Mouse (Mus musculus) limb, embryonic 11.5 days (tissue): Measurements from ENCODE around the gene Adra1b. TPM values are rescaled to one million over a fixed set of nuclear protein-coding genes. Genes with fewer than 3 reads are reported as not detected.

Experiments
- ATAC-seq: fragments of 200-750 bp; cut with Nextera tagmentation; 2 replicates; pipeline ENCODE4 v1.8.0; 2017; ENCODE audit warnings: low read depth; ENCODE audit not compliant: insufficient number of reproducible peaks, low FRiP score, low TSS enrichment
- DNase-seq: peaks from one replicate; pipeline ENCODE4 v3.0.0-alpha.2; 2015; ENCODE audit warnings: low spot score
- H3K27ac ChIP-seq: fragments of 300-500 bp; sonication (generic); replicated peaks from 2 replicates; pipeline ENCODE4 v1.5.1; 2014; ENCODE audit warnings: low read depth, mild to moderate bottlenecking, low read length
- H3K27me3 ChIP-seq: fragments of 300-500 bp; sonication (generic); 2 replicates; pipeline ENCODE4 v1.6.1; 2014; ENCODE audit warnings: mild to moderate bottlenecking, low read length, mixed read lengths; ENCODE audit not compliant: control insufficient read depth, insufficient read depth
- H3K36me3 ChIP-seq: fragments of 300-500 bp; sonication (generic); 2 replicates; pipeline ENCODE4 v1.6.1; 2014; ENCODE audit warnings: mild to moderate bottlenecking, low read length, moderate library complexity, mixed read lengths; ENCODE audit not compliant: control insufficient read depth, insufficient read depth
- H3K4me1 ChIP-seq: fragments of 300-500 bp; sonication (generic); 2 replicates; pipeline ENCODE4 v1.6.1; 2014; ENCODE audit warnings: low read length, mixed read lengths; ENCODE audit not compliant: control insufficient read depth, insufficient read depth
- H3K4me2 ChIP-seq: fragments of 300-500 bp; sonication (generic); 2 replicates; pipeline ENCODE4 v1.6.1; 2014; ENCODE audit warnings: low read depth, mild to moderate bottlenecking, moderate library complexity; ENCODE audit not compliant: severe bottlenecking
- H3K4me3 ChIP-seq: fragments of 300-500 bp; sonication (generic); 2 replicates; pipeline ENCODE4 v1.5.1; 2014; ENCODE audit warnings: low read depth, low read length
- H3K9ac ChIP-seq: fragments of 300-500 bp; sonication (generic); 2 replicates; pipeline ENCODE4 v1.6.1; 2014; ENCODE audit warnings: mild to moderate bottlenecking, low read length
- H3K9me3 ChIP-seq: fragments of 300-500 bp; sonication (generic); 2 replicates; pipeline ENCODE4 v1.6.1; 2016; ENCODE audit warnings: low read length; ENCODE audit not compliant: control insufficient read depth
- WGBS: fragments of 180-500 bp; shearing (Covaris S2); extraction: QIAGEN DNeasy Blood & Tissue Kit; methylation state at CpG from one replicate; pipeline ENCODE4 v1.1.7; 2014; 5-methylcytosine and 5-hydroxymethylcytosine counted together
- polyA plus RNA-seq: library from polyadenylated mRNA; unstranded; fragments of >200 nt; fragmentation: Nextera tagmentation; extraction: Ambion mirVana; gene quantifications from 2 replicates; pipeline ENCODE4 v1.2.1, GENCODE M21; 2014

Gene Adra1b
- 0.08 and 0.17 TPM in 2 replicates for polyA plus RNA-seq

DNA sequence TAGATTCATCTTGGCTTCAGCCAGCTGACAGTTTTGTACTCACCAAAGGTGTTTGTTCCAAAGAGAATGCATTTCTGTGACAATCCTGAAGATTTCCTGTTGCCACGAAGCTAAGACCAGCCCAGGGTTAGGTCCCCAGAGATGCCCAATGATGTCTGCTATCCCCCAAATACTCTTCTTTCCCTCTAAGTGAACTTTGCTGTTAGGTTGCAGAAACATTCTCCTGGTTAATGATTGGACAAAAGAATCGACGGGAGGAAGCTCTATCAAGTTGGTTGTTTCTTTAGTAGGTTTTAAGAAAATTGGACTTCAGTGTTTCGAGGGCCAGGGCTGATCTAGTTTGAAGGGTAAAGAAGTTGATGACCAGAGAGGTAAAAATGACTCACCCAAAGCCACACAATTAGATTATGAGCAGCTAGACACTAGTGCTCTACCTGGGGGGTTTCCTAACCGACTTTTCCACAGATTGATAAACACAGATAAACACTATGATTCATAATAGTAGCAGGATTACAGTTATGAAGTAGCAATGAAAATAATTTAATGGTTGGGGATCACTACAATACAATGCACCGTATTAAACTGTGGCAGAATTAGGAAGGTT lies at the start of gene Adra1b:
Gene Adra1b, minus strand, starts transcription at position 160 of the 604 bp plus-strand sequence.
- no peaks in the 10 kb centered on the region for H3K36me3 ChIP-seq
- no peak within 1 kb of the TSS for H3K4me3 ChIP-seq
- H3K27ac ChIP-seq: no peak within 1 kb of the TSS
- no peak for ATAC-seq
- 90% methylated on average over 6 of the region's 6 CpGs for WGBS
- H3K4me2 ChIP-seq: no peak within 1 kb of the TSS
- H3K4me1 ChIP-seq: no peaks in the 10 kb centered on the region
- H3K27me3 ChIP-seq: no peaks in the 10 kb centered on the region
- no peak within 1 kb of the TSS for H3K9ac ChIP-seq
- no peak for DNase-seq
- H3K9me3 ChIP-seq: no peaks in the 10 kb centered on the region

DNA sequence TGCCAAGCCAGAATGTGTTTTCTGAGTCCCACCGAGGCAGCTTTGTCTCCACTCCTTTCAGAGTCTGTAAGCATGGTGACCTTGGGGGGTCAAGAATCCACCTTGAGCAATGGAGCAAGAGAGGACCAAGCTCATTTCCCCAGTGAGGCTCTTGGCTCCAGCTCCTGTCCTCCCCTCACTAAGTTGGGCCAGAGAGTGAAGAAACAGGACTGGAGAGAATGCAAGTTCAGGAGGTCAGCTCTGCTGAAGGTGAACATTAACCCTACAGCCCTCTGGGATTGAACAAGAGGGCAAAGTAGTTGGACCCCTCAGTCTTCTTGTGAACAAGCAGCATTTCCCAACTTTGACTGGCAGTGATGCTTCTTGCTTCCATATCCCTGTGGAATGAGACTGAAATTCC lies 49.3 kb upstream of the Adra1b start:
- no peak overlapping the region for H3K4me3 ChIP-seq
- no peak for ATAC-seq
- DNase-seq: no peak
- no peaks in the 10 kb centered on the region for H3K9me3 ChIP-seq
- no peak overlapping the region for H3K4me2 ChIP-seq
- H3K27ac ChIP-seq: no peak overlapping the region
- H3K36me3 ChIP-seq: no peaks in the 10 kb centered on the region
- 95% methylated on average over 1 of the region's 1 CpGs for WGBS
- no peak overlapping the region for H3K9ac ChIP-seq
- H3K4me1 ChIP-seq: no peaks in the 10 kb centered on the region
- H3K27me3 ChIP-seq: no peaks in the 10 kb centered on the region

DNA sequence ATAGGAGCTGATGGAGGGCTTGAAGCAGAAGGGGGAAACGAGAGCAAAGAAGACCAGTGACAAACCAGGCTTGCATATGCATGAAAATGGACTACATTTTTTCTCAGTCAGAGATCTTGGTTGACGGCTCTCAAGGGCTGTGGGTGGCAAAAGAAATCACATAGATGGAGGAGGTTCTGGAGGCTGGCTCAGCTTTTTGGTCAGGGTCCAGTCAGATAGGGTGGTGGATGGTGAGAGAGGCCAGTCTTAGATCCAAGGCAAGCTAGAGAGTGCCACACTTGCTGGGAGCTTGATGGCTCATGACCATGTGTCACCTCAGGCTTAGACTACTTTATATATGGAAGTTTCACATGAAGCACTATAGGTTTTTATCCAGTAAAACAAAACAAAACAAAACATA lies 42.8 kb upstream of the Adra1b start:
- 82% methylated on average over 2 of the region's 2 CpGs for WGBS
- DNase-seq (no peak), ATAC-seq (no peak)
- Histone ChIP-seq H3K36me3 (no peaks in the 10 kb centered on the region), H3K4me1 (no peaks in the 10 kb centered on the region), H3K9me3 (no peaks in the 10 kb centered on the region), H3K27ac (no peak overlapping the region), H3K4me3 (no peak overlapping the region), H3K27me3 (no peaks in the 10 kb centered on the region), H3K4me2 (no peak overlapping the region), H3K9ac (no peak overlapping the region)

DNA sequence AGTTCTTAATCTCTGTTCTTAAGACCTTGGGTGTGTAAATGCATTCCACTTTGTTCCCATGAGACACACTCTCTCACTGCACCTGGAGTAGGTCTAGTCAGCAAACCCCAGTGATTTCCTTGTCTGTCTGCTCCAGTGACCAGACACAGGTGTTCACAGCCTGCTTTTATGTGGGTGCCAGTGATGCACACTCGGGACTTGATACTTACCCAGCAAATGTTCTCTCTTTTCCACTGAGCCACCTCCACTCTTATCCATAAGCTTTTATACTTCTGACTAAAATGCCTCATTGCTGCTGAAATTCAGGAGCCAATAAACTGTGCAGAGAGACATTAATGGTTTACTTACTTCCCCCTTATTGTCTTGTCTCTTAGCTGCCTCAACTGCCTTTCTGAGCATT lies 42.2 kb upstream of the Adra1b start:
- H3K36me3 ChIP-seq: no peaks in the 10 kb centered on the region
- H3K9me3 ChIP-seq: no peaks in the 10 kb centered on the region
- H3K9ac ChIP-seq: no peak overlapping the region
- 59% methylated on average over 1 of the region's 1 CpGs for WGBS
- no peak for DNase-seq
- H3K4me1 ChIP-seq: no peaks in the 10 kb centered on the region
- H3K27me3 ChIP-seq: no peaks in the 10 kb centered on the region
- H3K4me2 ChIP-seq: no peak overlapping the region
- ATAC-seq: no peak
- no peak overlapping the region for H3K4me3 ChIP-seq
- H3K27ac ChIP-seq: no peak overlapping the region

DNA sequence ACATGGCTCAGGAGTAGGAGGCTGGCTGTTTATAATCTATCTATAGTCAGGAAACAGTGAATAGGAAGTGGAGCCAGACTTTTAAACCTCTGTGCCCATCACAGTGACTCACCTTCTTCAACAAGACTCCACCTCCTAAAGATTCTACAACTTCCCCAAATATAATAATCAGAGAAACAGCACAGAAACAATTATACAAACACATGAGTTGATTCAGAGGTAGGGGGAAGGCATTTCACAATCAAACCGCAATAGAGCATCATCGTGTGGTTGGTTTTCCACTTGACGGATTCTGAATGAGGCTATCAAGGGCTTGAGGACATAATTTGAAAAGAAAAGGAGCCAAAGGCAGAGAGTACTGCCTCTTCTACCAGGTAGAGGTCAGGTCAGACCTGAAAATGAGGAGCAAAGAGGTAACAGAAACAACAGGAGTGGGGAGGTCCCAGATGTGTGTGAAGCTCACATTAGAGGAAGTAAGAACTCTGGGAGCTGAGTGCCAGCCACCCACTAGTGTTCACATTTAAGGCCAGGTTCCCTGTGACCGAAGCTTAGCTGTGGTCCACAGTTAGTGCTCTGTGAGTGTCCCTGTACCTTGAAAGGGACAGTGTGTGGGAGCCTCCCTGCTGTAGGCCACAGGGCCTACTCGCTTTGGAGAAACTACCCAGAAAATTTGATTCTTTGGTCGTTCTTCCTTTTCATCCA lies 39.6 kb upstream of the Adra1b start:
- Histone ChIP-seq H3K27me3 (no peaks in the 10 kb centered on the region), H3K27ac (no peak overlapping the region), H3K4me3 (no peak overlapping the region), H3K4me2 (no peak overlapping the region), H3K4me1 (no peaks in the 10 kb centered on the region), H3K9ac (no peak overlapping the region), H3K9me3 (no peaks in the 10 kb centered on the region), H3K36me3 (no peaks in the 10 kb centered on the region)
- DNase-seq (no peak), ATAC-seq (no peak)
- 89% methylated on average over 6 of the region's 6 CpGs for WGBS

DNA sequence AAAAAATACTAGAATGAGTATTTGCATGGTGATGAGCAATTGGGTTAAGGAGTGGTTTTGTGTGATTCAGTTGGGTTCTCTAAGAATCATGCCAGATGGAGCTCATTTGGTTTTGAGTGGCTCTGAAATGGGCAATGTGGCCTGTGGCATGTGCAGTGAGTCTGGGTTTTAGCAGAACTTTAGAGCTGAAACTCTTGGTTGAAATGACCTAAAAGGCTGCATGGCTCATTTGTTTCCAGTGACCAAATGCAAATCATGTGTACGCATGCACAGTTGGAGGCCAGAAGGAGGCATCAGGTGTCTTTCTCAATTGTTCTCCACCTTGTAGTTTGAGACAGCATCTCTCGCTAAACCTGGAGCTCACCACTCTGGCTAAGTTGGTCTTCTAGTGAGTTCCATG lies 35.0 kb upstream of the Adra1b start:
- Histone ChIP-seq H3K36me3 (no peaks in the 10 kb centered on the region), H3K4me3 (no peak overlapping the region), H3K9me3 (no peaks in the 10 kb centered on the region), H3K4me2 (no peak overlapping the region), H3K4me1 (no peaks in the 10 kb centered on the region), H3K27me3 (no peaks in the 10 kb centered on the region), H3K9ac (no peak overlapping the region), H3K27ac (no peak overlapping the region)
- ATAC-seq (no peak), DNase-seq (no peak)
- 92% methylated on average over 2 of the region's 2 CpGs for WGBS

DNA sequence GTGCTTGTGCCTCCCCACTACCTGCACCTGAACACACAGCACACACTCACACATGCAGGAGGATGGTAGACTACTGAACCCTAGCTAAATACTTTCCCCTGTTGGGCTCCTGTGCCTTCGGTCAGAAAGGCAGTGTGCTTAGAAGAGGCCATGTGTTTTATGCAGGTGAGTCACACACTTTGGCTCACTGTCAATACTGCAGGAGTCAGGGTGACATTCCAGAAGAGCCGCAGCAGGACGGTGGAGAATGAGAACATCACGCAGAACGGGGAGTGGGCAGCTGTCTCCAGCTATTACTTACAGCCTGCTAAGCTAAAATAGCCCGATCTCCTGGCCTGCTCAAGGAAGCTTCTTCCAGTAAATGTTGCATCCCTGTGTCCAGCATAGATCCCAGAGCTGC lies 32.5 kb upstream of the Adra1b start:
- no peak overlapping the region for H3K4me2 ChIP-seq
- WGBS: 75% methylated on average over 6 of the region's 6 CpGs

DNA sequence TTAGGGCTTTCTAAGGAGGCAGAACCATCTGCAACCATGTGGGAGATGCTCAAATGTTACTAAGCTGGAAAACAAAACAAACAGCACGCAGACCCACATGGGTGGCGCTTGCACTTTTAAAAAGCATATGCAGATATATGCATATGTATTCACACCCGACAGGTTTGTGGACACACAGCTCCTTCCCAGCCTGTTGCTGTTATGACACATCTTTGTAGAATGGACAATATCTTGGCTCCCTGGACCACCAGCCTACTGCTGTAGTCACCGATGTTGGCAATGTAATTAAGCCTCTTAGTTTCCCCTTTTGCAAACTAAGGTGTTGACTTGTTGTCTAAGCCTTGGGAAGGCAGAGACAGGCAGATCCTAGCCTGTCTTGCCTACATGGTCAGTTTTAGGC lies 32.0 kb upstream of the Adra1b start:
- no peak for ATAC-seq
- Histone ChIP-seq H3K4me1 (no peaks in the 10 kb centered on the region), H3K4me3 (no peak overlapping the region)

More for the DNA sequence above, 32.5 kb upstream of the Adra1b start:
- H3K27me3 ChIP-seq: no peaks in the 10 kb centered on the region
- H3K36me3 ChIP-seq: no peaks in the 10 kb centered on the region
- H3K4me3 ChIP-seq: no peak overlapping the region
- H3K4me1 ChIP-seq: no peaks in the 10 kb centered on the region
- ATAC-seq (no peak), DNase-seq (no peak)
- H3K27ac ChIP-seq: no peak overlapping the region
- H3K9ac ChIP-seq: no peak overlapping the region
- no peaks in the 10 kb centered on the region for H3K9me3 ChIP-seq

More for the DNA sequence above, 32.0 kb upstream of the Adra1b start:
- 89% methylated on average over 4 of the region's 4 CpGs for WGBS
- H3K9me3 ChIP-seq: no peaks in the 10 kb centered on the region
- no peak overlapping the region for H3K27ac ChIP-seq
- no peaks in the 10 kb centered on the region for H3K27me3 ChIP-seq
- no peak overlapping the region for H3K4me2 ChIP-seq
- no peaks in the 10 kb centered on the region for H3K36me3 ChIP-seq
- no peak overlapping the region for H3K9ac ChIP-seq
- no peak for DNase-seq
